Mouse (Mus musculus): ENCODE data around the gene Reg3b. TPM values are rescaled to one million over a fixed set of nuclear protein-coding genes. Genes with fewer than 3 reads are reported as not detected.
"Not testable (repeated sequence)": the region's sequence is repeated elsewhere in the genome, so short reads cannot be mapped to it uniquely, and the experiment has no call there.

Reg3b gene
- polyA plus RNA-seq (2015; fragmentation: Nextera tagmentation; extraction: Ambion mirVana), result not detected in 2 replicates

- no peak for ATAC-seq (ENCODE audit: low FRiP score, low read depth)
- WGBS, result 90% methylated on average over 2 of the region's 2 CpGs
- H3K9ac ChIP-seq, result no peak within 1 kb of the TSS
Observed at GRCm38 (mm10) chr6:78370357-78370756, at the start of gene Reg3b. Reg3b (plus strand) TSS chr6:78370657.

GRCm38 (mm10) chr6:78327798-78328197 is 42.7 kb upstream of the Reg3b start:
- Histone ChIP-seq H3K36me3 (no peaks in the 10 kb centered on the region), H3K27me3 (no peaks in the 10 kb centered on the region), H3K4me1 (no peaks in the 10 kb centered on the region), H3K9me3 (no peaks in the 10 kb centered on the region), H3K9ac (no peak overlapping the region), H3K4me2 (replicated peaks) (no peak overlapping the region), H3K4me3 (no peak overlapping the region), H3K27ac (no peak overlapping the region)
- ATAC-seq (ENCODE audit: low FRiP score, low read depth), result no peak

More at GRCm38 (mm10) chr6:78370357-78370756, at the start of gene Reg3b:
- Histone ChIP-seq H3K9me3 (no peaks in the 10 kb centered on the region), H3K27ac (no peak within 1 kb of the TSS), H3K27me3 (no peaks in the 10 kb centered on the region), H3K36me3 (no peaks in the 10 kb centered on the region), H3K4me2 (replicated peaks) (no peak within 1 kb of the TSS), H3K4me3 (no peak within 1 kb of the TSS), H3K4me1 (no peaks in the 10 kb centered on the region)

DNA sequence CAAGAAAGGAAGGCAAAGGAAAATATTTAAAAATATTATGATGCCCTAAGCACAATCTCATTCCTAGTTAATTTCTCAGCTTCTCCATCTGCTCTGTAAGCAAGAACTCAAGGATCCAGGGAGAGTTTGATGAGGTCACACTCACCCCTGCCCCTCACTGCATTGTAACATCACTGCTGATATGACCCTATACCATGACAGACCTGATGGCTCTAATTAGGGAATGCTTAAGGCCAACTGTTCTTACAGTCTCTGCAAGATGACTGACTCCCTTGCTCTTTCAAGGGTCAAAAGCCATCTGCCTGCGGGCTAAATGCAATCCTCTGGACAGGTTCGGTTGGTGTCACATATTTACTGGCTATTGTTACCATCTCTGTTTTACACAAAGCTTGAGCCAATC is 41.3 kb upstream of the Reg3b start:
- Histone ChIP-seq H3K27me3 (no peaks in the 10 kb centered on the region), H3K9ac (no peak overlapping the region), H3K9me3 (no peaks in the 10 kb centered on the region), H3K4me2 (replicated peaks) (no peak overlapping the region), H3K4me1 (no peaks in the 10 kb centered on the region), H3K27ac (no peak overlapping the region), H3K36me3 (no peaks in the 10 kb centered on the region), H3K4me3 (no peak overlapping the region)
- WGBS, result 61% methylated on average over 2 of the region's 2 CpGs
- no peak for ATAC-seq (ENCODE audit: low FRiP score, low read depth)

- WGBS, result 30% methylated on average over 7 of the region's 7 CpGs
- H3K4me1 ChIP-seq, result no peaks in the 10 kb centered on the region
- no peaks in the 10 kb centered on the region for H3K27me3 ChIP-seq
- H3K4me2 ChIP-seq (replicated peaks), result no peak overlapping the region
- H3K9ac ChIP-seq, result no peak overlapping the region
- ATAC-seq (ENCODE audit: low FRiP score, low read depth), result no peak; the same call in 1 of the 2 replicates
- H3K4me3 ChIP-seq, result no peak overlapping the region
- no peak overlapping the region for H3K27ac ChIP-seq
- H3K36me3 ChIP-seq, result no peaks in the 10 kb centered on the region
- no peaks in the 10 kb centered on the region for H3K9me3 ChIP-seq
Observed at GRCm38 (mm10) chr6:78331919-78332569, 38.4 kb upstream of the Reg3b start.

DNA sequence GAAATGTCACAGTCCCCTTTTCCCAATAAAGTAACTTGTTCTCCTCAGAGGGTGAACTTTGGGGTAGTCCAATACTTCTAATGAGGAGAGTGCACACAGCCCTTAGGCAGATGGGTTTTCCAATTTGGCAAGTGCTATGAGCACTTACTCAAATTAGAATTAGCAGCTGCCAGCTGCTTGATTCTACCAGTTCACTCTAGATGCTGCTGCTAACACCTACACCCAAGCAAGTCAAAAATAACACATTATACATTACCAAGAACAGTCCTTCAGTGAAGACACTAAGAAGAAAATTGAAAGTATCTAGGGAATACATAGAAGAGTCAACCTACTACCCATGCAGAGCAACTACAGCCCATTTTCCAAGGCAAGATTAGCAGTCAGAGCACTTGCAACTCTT is 30.2 kb upstream of the Reg3b start:
- H3K36me3 ChIP-seq, result no peaks in the 10 kb centered on the region
- no peaks in the 10 kb centered on the region for H3K9me3 ChIP-seq
- no peak for ATAC-seq (ENCODE audit: low FRiP score, low read depth)
- no peak overlapping the region for H3K4me2 ChIP-seq (replicated peaks)
- H3K4me3 ChIP-seq, result no peak overlapping the region
- H3K27me3 ChIP-seq, result no peaks in the 10 kb centered on the region
- H3K27ac ChIP-seq, result no peak overlapping the region
- no peak overlapping the region for H3K9ac ChIP-seq
- H3K4me1 ChIP-seq, result no peaks in the 10 kb centered on the region

DNA sequence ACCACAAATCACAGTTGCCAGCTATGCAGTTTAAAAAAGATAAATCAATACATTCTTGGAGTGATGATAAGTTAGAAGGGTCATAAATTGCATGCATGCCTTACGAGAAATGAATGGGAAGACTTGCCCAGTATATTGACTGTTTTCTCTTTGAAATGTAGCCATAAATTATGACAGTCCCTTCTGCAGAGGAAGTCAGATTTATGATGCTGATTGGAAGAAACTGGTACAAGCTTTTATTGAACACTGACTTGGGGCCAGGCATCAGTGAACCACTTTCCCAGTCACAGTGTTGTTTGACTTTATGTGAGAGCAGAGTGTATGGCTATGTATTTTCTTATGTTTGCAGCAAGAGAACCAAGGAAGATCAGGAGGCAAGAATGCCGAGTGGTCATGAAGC is 28.8 kb upstream of the Reg3b start:
- Histone ChIP-seq H3K27ac (no peak overlapping the region), H3K4me2 (replicated peaks) (no peak overlapping the region), H3K27me3 (no peaks in the 10 kb centered on the region), H3K9me3 (no peaks in the 10 kb centered on the region), H3K36me3 (no peaks in the 10 kb centered on the region), H3K4me3 (no peak overlapping the region), H3K4me1 (no peaks in the 10 kb centered on the region), H3K9ac (no peak overlapping the region)
- ATAC-seq (ENCODE audit: low FRiP score, low read depth), result no peak
- WGBS, result 62% methylated on average over 2 of the region's 2 CpGs

- Histone ChIP-seq H3K4me2 (replicated peaks) (no peak overlapping the region), H3K4me3 (no peak overlapping the region), H3K4me1 (no peaks in the 10 kb centered on the region), H3K9ac (no peak overlapping the region), H3K36me3 (no peaks in the 10 kb centered on the region), H3K27ac (no peak overlapping the region), H3K27me3 (no peaks in the 10 kb centered on the region), H3K9me3 (no peaks in the 10 kb centered on the region)
- ATAC-seq (ENCODE audit: low FRiP score, low read depth), result no peak
- 58% methylated on average over 2 of the region's 2 CpGs for WGBS
Observed at GRCm38 (mm10) chr6:78361971-78362563, 8.4 kb upstream of the Reg3b start.

GRCm38 (mm10) chr6:78378765-78379164 is 8.3 kb downstream of the Reg3b start, which contains the start of gene Reg3d:
Reg3d (minus strand) TSS chr6:78378865.
- no peak within 1 kb of the TSS for H3K9ac ChIP-seq
- H3K27me3 ChIP-seq, result no peaks in the 10 kb centered on the region
- H3K36me3 ChIP-seq, result no peaks in the 10 kb centered on the region
- no peak within 1 kb of the TSS for H3K4me3 ChIP-seq
- WGBS, result 72% methylated on average over 2 of the region's 2 CpGs
- no peaks in the 10 kb centered on the region for H3K9me3 ChIP-seq
- no peak for ATAC-seq (ENCODE audit: low FRiP score, low read depth)
- H3K27ac ChIP-seq, result no peak within 1 kb of the TSS
- H3K4me2 ChIP-seq (replicated peaks), result no peak within 1 kb of the TSS
- no peaks in the 10 kb centered on the region for H3K4me1 ChIP-seq

GRCm38 (mm10) chr6:78380409-78380808 is 10.0 kb downstream of the Reg3b start, which contains the start of gene Reg3a:
Reg3a (plus strand) TSS chr6:78380709.
- Histone ChIP-seq H3K36me3 (no peaks in the 10 kb centered on the region), H3K9ac (no peak within 1 kb of the TSS), H3K9me3 (no peaks in the 10 kb centered on the region), H3K27me3 (no peaks in the 10 kb centered on the region), H3K4me1 (no peaks in the 10 kb centered on the region), H3K4me3 (no peak within 1 kb of the TSS), H3K27ac (no peak within 1 kb of the TSS), H3K4me2 (replicated peaks) (no peak within 1 kb of the TSS)
- ATAC-seq (ENCODE audit: low FRiP score, low read depth), result no peak

DNA sequence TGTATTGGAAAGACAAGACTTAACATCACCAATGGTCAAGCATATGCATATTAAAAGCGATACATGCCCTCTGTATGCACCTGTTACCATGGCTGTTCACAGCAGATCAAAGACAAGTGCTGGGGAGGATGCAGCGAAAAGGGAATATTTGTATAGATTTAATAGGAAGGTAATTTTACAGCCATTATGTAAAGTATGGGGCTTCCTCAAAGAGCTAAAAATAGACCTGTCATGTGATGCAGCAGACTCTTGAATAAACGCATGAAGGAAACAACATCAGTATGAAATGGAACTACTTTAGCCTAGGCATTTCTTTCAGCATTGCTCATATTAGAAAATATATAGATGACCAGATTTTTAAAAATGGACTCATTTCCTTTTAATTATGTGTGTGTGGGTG is 15.2 kb downstream of the Reg3b start:
- Histone ChIP-seq H3K9me3 (no peaks in the 10 kb centered on the region), H3K36me3 (no peaks in the 10 kb centered on the region), H3K4me2 (replicated peaks) (no peak overlapping the region), H3K27me3 (no peaks in the 10 kb centered on the region), H3K4me3 (no peak overlapping the region), H3K9ac (no peak overlapping the region), H3K4me1 (no peaks in the 10 kb centered on the region), H3K27ac (no peak overlapping the region)
- no peak for ATAC-seq (ENCODE audit: low FRiP score, low read depth)
- 88% methylated on average over 3 of the region's 3 CpGs for WGBS

- not testable (repeated sequence) for H3K9me3 ChIP-seq; H3K9ac ChIP-seq; H3K27ac ChIP-seq; H3K4me1 ChIP-seq; H3K4me2 ChIP-seq (replicated peaks); ATAC-seq (ENCODE audit: low FRiP score, low read depth); H3K27me3 ChIP-seq; H3K36me3 ChIP-seq; H3K4me3 ChIP-seq
- WGBS, result 95% methylated on average over 5 of the region's 17 CpGs
Observed at GRCm38 (mm10) chr6:78395323-78395722, 24.9 kb downstream of the Reg3b start, which contains the start of gene Reg2. Reg2 (plus strand) TSS chr6:78395623.

- not testable (repeated sequence) for H3K4me1 ChIP-seq
Observed at GRCm38 (mm10) chr6:78422411-78422810, 52.0 kb downstream of the Reg3b start, which contains the start of gene Reg1. Reg1 (plus strand) TSS chr6:78422711.

More at GRCm38 (mm10) chr6:78422411-78422810, 52.0 kb downstream of the Reg3b start, which contains the start of gene Reg1:
- not testable (repeated sequence) for H3K4me2 ChIP-seq (replicated peaks); H3K27me3 ChIP-seq; H3K36me3 ChIP-seq; H3K4me3 ChIP-seq; ATAC-seq (ENCODE audit: low FRiP score, low read depth); H3K9ac ChIP-seq; H3K27ac ChIP-seq; H3K9me3 ChIP-seq

All from limb, embryonic 13.5 days (tissue).